Mouse (Mus musculus) myocyte (in vitro differentiated cells): ENCODE measurements at regions not wholly inside any gene's neighbourhood (a gene's known extent, or its start where the extent isn't known, plus 50 kb on each side); places are given as distances from the start of the nearest gene placed in this dataset.

Experiments
- H3K27me3 ChIP-seq: one replicate; pipeline ENCODE4 v1.6.1; 2011; ENCODE audit not compliant: control insufficient read depth, insufficient read depth, insufficient read length
- H3K36me3 ChIP-seq: one replicate; pipeline ENCODE4 v1.6.1; 2011; ENCODE audit not compliant: control insufficient read depth, insufficient read depth
- H3K4me2 ChIP-seq: one replicate; pipeline ENCODE4 v1.6.1; 2011; ENCODE audit warnings: low read depth, control low read depth
- H3K4me3 ChIP-seq: one replicate; pipeline ENCODE4 v1.5.1; 2011; ENCODE audit warnings: mild to moderate bottlenecking, control low read depth, moderate library complexity
- H3K79me2 ChIP-seq: one replicate; pipeline ENCODE4 v1.6.1; 2011; ENCODE audit not compliant: control insufficient read depth, insufficient read depth
- H3ac ChIP-seq: one replicate; pipeline ENCODE4 v1.6.1; 2011; ENCODE audit not compliant: control insufficient read depth, insufficient read length
- CEBPB ChIP-seq: IDR thresholded peaks from 2 replicates; pipeline ENCODE4 v1.6.1; 2011; ENCODE audit warnings: mild to moderate bottlenecking, moderate library complexity; ENCODE audit not compliant: poor library complexity, insufficient read depth, severe bottlenecking
- E2F4 ChIP-seq: IDR thresholded peaks from one replicate; pipeline ENCODE4 v1.6.1; 2011; ENCODE audit warnings: mild to moderate bottlenecking, control low read depth, moderate library complexity; ENCODE audit not compliant: insufficient read depth
- MAX ChIP-seq: IDR thresholded peaks from one replicate; pipeline ENCODE4 v1.6.1; 2011; ENCODE audit warnings: low read depth, mild to moderate bottlenecking, control low read depth
- MYOD1 ChIP-seq, 3 experiments: IDR thresholded peaks; one replicate each; pipeline ENCODE4 v1.6.1; 2011; ENCODE audit warnings: control low read depth in 2 of 3, low read depth in 2 of 3, mild to moderate bottlenecking in 2 of 3, moderate library complexity in 1 of 3; ENCODE audit not compliant: insufficient read length in 2 of 3, control insufficient read depth in 1 of 3
- MYOG ChIP-seq, 3 experiments: IDR thresholded peaks; one replicate each; pipeline ENCODE4 v1.6.1; 2011; ENCODE audit warnings: control low read depth in 2 of 3, low read depth in 2 of 3, mild to moderate bottlenecking in 2 of 3; ENCODE audit not compliant: insufficient read length in 2 of 3, control insufficient read depth in 1 of 3, insufficient read depth in 1 of 3
- POLR2A ChIP-seq: IDR thresholded peaks from one replicate; pipeline ENCODE4 v1.6.1; 2011; ENCODE audit warnings: low read depth, mild to moderate bottlenecking, control low read depth, moderate library complexity; ENCODE audit not compliant: insufficient read length
- POLR2AphosphoS2 ChIP-seq: IDR thresholded peaks from one replicate; pipeline ENCODE4 v1.6.1; 2011; ENCODE audit warnings: low read depth, control low read depth; ENCODE audit not compliant: insufficient read length
- REST ChIP-seq: IDR thresholded peaks from one replicate; pipeline ENCODE4 v1.6.1; 2011; ENCODE audit warnings: mild to moderate bottlenecking, control low read depth, moderate library complexity; ENCODE audit not compliant: insufficient read depth, insufficient read length
- SRF ChIP-seq: IDR thresholded peaks from one replicate; pipeline ENCODE4 v1.6.1; 2011; ENCODE audit warnings: low read depth; ENCODE audit not compliant: control insufficient read depth, insufficient read length
- TCF12 ChIP-seq: IDR thresholded peaks from one replicate; pipeline ENCODE4 v1.6.1; 2011; ENCODE audit warnings: mild to moderate bottlenecking, control low read depth; ENCODE audit not compliant: poor library complexity, insufficient read depth, severe bottlenecking
- TCF3 ChIP-seq: IDR thresholded peaks from one replicate; pipeline ENCODE4 v1.6.1; 2011; ENCODE audit warnings: low read depth, control low read depth; ENCODE audit not compliant: insufficient read length
- USF1 ChIP-seq: IDR thresholded peaks from one replicate; pipeline ENCODE4 v1.6.1; 2011; ENCODE audit warnings: low read depth, mild to moderate bottlenecking, control low read depth, moderate library complexity

DNA sequence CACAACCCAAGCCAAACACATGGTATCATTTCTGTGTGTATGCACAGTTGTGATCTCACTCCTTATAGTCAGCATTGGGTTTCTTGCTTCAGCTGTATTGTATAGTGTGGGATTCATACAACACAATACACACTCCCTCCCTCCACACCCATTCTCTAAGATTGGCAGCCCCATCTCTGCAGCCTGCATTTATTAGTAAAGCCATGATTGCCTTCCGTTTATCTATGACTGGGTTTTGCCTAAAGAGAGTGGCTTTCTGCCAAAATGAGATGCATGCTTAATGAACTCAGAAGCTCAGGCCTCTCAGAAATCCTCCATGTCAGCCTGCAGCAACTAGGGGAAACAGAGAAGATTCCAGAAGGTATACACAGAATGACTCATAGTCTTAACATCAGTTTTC is 129.4 kb upstream of the Chl1 start:
- Histone ChIP-seq H3K79me2 (no peaks in the 10 kb centered on the region), H3K4me3 (no peak overlapping the region), H3K36me3 (no peaks in the 10 kb centered on the region), H3K27me3 (no peaks in the 10 kb centered on the region), H3K4me2 (no peak overlapping the region), H3ac (no peak overlapping the region)
- TF ChIP-seq MYOG (IDR thresholded peaks at IDR 0.05; ENCODE audit: control insufficient read depth in 1 of 3, insufficient read depth in 1 of 3, insufficient read length in 2 of 3, low read depth in 2 of 3) (no peak), E2F4 (no peak), REST (no peak), USF1 (no peak), POLR2AphosphoS2 (no peak), CEBPB (no peak), TCF3 (no peak), SRF (no peak)

DNA sequence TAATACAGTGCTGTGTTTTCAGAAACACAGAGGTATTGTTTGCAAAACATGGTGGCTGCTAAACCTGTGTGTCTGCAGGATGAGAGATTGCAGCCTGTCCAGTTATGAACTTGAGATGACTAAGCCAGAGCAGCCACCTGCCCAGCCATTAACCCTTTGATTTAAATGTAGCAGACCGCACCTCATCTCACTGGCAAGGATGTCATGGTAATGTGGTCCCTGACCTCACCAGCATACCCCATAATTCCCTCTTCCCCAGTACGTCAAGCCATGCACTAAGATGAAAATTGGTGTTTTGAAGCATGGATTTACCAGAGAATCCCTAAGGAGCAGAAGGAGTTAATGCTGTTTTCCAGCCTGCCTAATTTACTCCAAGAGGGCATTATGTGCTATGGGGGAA is 128.5 kb upstream of the Chl1 start:
- H3K36me3 ChIP-seq: no peaks in the 10 kb centered on the region
- no peak overlapping the region for H3K4me3 ChIP-seq
- TF ChIP-seq POLR2AphosphoS2 (no peak), USF1 (no peak), TCF12 (no peak), CEBPB (no peak), SRF (no peak), MYOG (IDR thresholded peaks at IDR 0.05; ENCODE audit: control insufficient read depth in 1 of 3, insufficient read depth in 1 of 3, insufficient read length in 2 of 3, low read depth in 2 of 3) (no peak), TCF3 (no peak), E2F4 (no peak), POLR2A (no peak), MYOD1 (IDR thresholded peaks at IDR 0.05; ENCODE audit: control insufficient read depth in 1 of 3, insufficient read length in 2 of 3, low read depth in 2 of 3) (no peak), REST (no peak), MAX (no peak)
- no peak overlapping the region for H3K4me2 ChIP-seq
- no peaks in the 10 kb centered on the region for H3K79me2 ChIP-seq
- no peak overlapping the region for H3ac ChIP-seq
- no peaks in the 10 kb centered on the region for H3K27me3 ChIP-seq

DNA sequence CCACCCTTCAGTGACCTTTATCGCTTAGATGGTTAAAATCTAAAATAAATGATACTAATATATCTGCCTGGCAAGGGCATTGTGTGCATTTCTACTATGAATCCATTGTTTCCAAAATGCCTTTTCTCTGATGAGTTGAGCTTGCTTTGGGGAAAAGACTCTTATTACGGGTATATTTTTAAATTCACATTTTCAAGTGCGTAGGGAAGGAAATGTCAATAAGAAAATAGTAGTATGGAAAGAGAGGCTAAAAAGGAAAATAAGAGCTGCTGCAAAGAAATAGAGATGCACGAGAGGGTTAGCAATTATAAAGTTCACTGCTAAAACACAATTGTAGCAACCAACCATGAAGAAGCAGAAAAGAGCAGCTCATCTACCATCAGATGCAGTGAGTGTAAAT is 123.8 kb upstream of the Chl1 start:
- Histone ChIP-seq H3K4me2 (no peak overlapping the region), H3K4me3 (no peak overlapping the region), H3ac (no peak overlapping the region), H3K36me3 (no peaks in the 10 kb centered on the region), H3K27me3 (no peaks in the 10 kb centered on the region), H3K79me2 (no peaks in the 10 kb centered on the region)
- TF ChIP-seq E2F4 (no peak), TCF12 (no peak), SRF (no peak), MYOD1 (IDR thresholded peaks at IDR 0.05; ENCODE audit: control insufficient read depth in 1 of 3, insufficient read length in 2 of 3, low read depth in 2 of 3) (no peak), REST (no peak), POLR2AphosphoS2 (no peak), USF1 (no peak), MYOG (IDR thresholded peaks at IDR 0.05; ENCODE audit: control insufficient read depth in 1 of 3, insufficient read depth in 1 of 3, insufficient read length in 2 of 3, low read depth in 2 of 3) (no peak), CEBPB (no peak), MAX (no peak), TCF3 (no peak)

DNA sequence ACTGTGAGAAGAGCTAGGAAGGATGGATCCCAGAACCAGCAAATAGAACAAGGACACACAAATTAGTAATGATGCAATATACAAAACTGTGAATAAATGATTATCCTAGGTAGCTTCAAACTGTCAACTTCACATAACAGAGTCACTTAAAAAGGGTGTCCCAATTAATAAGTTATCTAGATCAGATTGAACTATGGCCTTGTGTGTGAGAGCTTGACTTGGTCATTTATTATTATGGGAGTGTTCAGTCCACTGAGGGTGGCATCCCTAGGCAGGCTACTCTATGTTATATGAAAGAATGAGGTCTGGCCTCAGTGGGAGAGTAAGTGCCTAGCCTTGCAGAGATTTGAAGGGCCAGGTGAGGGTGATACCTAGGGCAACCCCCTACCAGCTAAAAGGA is 104.4 kb upstream of the Chl1 start:
- H3ac ChIP-seq: no peak overlapping the region
- H3K27me3 ChIP-seq: no peaks in the 10 kb centered on the region
- no peak overlapping the region for H3K4me3 ChIP-seq
- H3K36me3 ChIP-seq: no peaks in the 10 kb centered on the region
- H3K4me2 ChIP-seq: no peak overlapping the region
- TF ChIP-seq TCF3 (no peak), POLR2AphosphoS2 (no peak), MYOG (IDR thresholded peaks at IDR 0.05; ENCODE audit: control insufficient read depth in 1 of 3, insufficient read depth in 1 of 3, insufficient read length in 2 of 3, low read depth in 2 of 3) (no peak), SRF (no peak), E2F4 (no peak)
- no peaks in the 10 kb centered on the region for H3K79me2 ChIP-seq

DNA sequence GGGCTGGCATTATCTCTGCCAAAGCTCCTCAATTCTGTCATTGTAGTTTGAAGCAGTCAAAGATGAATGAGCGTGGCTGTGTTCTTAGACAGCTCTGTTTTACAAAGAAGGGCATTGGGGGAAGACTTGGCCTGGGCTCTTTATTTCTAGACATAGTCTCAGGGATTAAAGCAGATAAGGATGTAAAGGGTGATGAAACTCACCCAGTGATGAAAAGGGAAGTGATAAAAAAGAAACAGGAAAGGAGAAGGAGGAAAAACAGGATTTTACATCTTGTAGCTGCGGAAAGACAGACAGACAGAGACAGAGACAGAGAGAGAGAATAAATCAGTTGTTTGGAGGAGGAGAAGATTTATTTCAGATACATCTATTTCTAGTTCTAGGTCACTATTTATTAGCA is 95.5 kb upstream of the Chl1 start:
- Histone ChIP-seq H3ac (no peak overlapping the region), H3K36me3 (no peaks in the 10 kb centered on the region), H3K27me3 (no peaks in the 10 kb centered on the region), H3K4me3 (no peak overlapping the region), H3K79me2 (no peaks in the 10 kb centered on the region), H3K4me2 (no peak overlapping the region)
- no peak for TF ChIP-seq SRF
- no peak for TF ChIP-seq CEBPB
- no peak for TF ChIP-seq MAX
- no peak for TF ChIP-seq USF1
